ENCODE assay signal across 21 mouse cellular contexts in the genomic region with DNA sequence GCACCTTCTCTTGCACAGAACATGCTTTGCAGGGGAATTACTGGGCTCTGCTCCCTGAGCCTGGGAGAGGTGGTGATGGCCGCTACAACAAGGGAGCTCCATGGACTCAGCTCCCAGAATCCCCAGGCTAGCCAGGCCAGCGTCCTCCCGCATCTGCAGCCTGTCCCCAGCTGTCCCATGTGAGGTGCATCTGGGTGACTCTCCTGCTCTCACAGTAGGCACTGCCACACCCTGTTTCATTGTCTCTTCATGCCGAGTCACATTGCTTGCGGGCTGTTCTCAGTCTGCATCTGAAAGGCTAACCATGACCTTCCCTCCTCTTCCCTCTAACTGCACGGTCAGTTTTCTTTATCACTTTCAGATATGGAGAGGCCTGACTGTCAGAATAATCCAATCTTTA. TPM values are rescaled to one million over a fixed set of nuclear protein-coding genes. Genes with fewer than 3 reads are reported as not detected.
A peak's percentile ranks its signal among the peaks of the same experiment; 100 is the strongest.
DNase-seq lines count a peak whose midpoint lies in the region; ATAC-seq lines count a peak whose summit lies in the region.
"Had no signal": no experiment of that assay in that cellular context is flagged by ENCODE, and none has a peak within 500 bp of the region (broad histone marks: within the 10 kb centered on the region; RNA-seq: fewer than 3 reads in every experiment).

No protein-coding gene starts in this region.

- H3K4me2 ChIP-seq in heart, embryonic 16.5 days (ENCODE audit: low read depth, low read length): peak overlapping the region; percentile 26; the same call in 1 of the 2 replicates
- H3K4me2 ChIP-seq in hindbrain, embryonic 16.5 days (ENCODE audit: low read length): no peak overlapping the region
- H3K4me2 ChIP-seq: embryonic facial prominence, embryonic 15.5 days; limb, embryonic 12.5 days; liver, embryonic 15.5 days; midbrain, embryonic 11.5 days had no signal

- WGBS in heart, embryonic 16.5 days: 70% methylated on average over 6 of the region's 6 CpGs
- WGBS in hindbrain, embryonic 16.5 days: 74% methylated on average over 6 of the region's 6 CpGs

- H3K4me3 ChIP-seq in heart, embryonic 16.5 days (ENCODE audit: low read length): no peak overlapping the region
- H3K4me3 ChIP-seq in megakaryocyte, embryonic 14.5 days (replicated peaks): peak overlapping the region; percentile 34
- no peak overlapping the region for H3K4me3 ChIP-seq in hindbrain, embryonic 16.5 days (ENCODE audit: low read length)
- H3K4me3 ChIP-seq: embryonic facial prominence, embryonic 15.5 days; forebrain, embryonic 10.5 days; left cerebral cortex, adult 2 months; limb, embryonic 12.5 days; liver, embryonic 15.5 days had no signal

- peaks cover 22% of the 10 kb centered on the region for H3K4me1 ChIP-seq in heart, embryonic 16.5 days (ENCODE audit: control insufficient read depth, insufficient read depth, low read length)
- H3K4me1 ChIP-seq in megakaryocyte, embryonic 14.5 days: peaks cover 62% of the 10 kb centered on the region
- H3K4me1 ChIP-seq in hindbrain, embryonic 16.5 days (ENCODE audit: control insufficient read depth, insufficient read depth, low read depth, low read length): peaks cover 9% of the 10 kb centered on the region
- H3K4me1 ChIP-seq: limb, embryonic 12.5 days had no signal

- peak overlapping the region; percentile 67 for H3K27ac ChIP-seq in heart, embryonic 16.5 days (ENCODE audit: low read length)
- H3K27ac ChIP-seq in hindbrain, embryonic 16.5 days (ENCODE audit: low read depth, low read length): peak overlapping the region; percentile 44; the same call in 1 of the 2 replicates
- H3K27ac ChIP-seq: embryonic facial prominence, embryonic 15.5 days; forebrain, embryonic 10.5 days; left cerebral cortex, adult 2 months; limb, embryonic 12.5 days; liver, embryonic 15.5 days had no signal

- no peaks in the 10 kb centered on the region for H3K27me3 ChIP-seq in heart, embryonic 16.5 days (ENCODE audit: control insufficient read depth, insufficient read depth, low read length)
- H3K27me3 ChIP-seq in megakaryocyte, embryonic 14.5 days (replicated peaks): peaks cover 9% of the 10 kb centered on the region
- no peaks in the 10 kb centered on the region for H3K27me3 ChIP-seq in hindbrain, embryonic 16.5 days (replicated peaks; ENCODE audit: control insufficient read depth, insufficient read depth, low read length)
- H3K27me3 ChIP-seq: embryonic facial prominence, embryonic 15.5 days; limb, embryonic 12.5 days had no signal

- H3K36me3 ChIP-seq in heart, embryonic 16.5 days (ENCODE audit: control insufficient read depth, insufficient read depth): no peaks in the 10 kb centered on the region
- H3K36me3 ChIP-seq in megakaryocyte, embryonic 14.5 days (replicated peaks; ENCODE audit: low read length): peaks cover 3% of the 10 kb centered on the region
- H3K36me3 ChIP-seq in hindbrain, embryonic 16.5 days (ENCODE audit: control insufficient read depth, insufficient read depth, low read length): no peaks in the 10 kb centered on the region
- H3K36me3 ChIP-seq: embryonic facial prominence, embryonic 15.5 days; forebrain, embryonic 10.5 days; limb, embryonic 12.5 days; liver, embryonic 15.5 days had no signal

- DNase-seq in heart, adult 11 months: no peak
- no peak for DNase-seq in gastrocnemius, postnatal 36 days
- DNase-seq in adrenal gland, adult (ENCODE audit: inconsistent age in 2 of 2, low spot score in 1 of 2): no peak
- DNase-seq: cerebellum, postnatal 10 days; embryo, embryonic 11 days; gastrocnemius, postnatal 10 days; kidney, adult 18-20 months; kidney, postnatal 10 days; spleen, adult 18-20 months; thymus, adult 2 months had no signal

- ATAC-seq in heart, embryonic 16.5 days (replicated peaks; ENCODE audit: extremely low read depth, insufficient read depth, low FRiP score): no peak
- no peak for ATAC-seq in megakaryocyte, adult 5-6 weeks (ENCODE audit: poor library complexity, severe bottlenecking)
- ATAC-seq in hindbrain, embryonic 16.5 days: no peak
- ATAC-seq: lung, postnatal 0 days had no signal

- 0 out of 2 replicates have a peak, but pooled peaks cover 2% of the 10 kb centered on the region for H3K9me3 ChIP-seq in heart, embryonic 16.5 days (replicated peaks; ENCODE audit: control insufficient read depth, low read length)
- H3K9me3 ChIP-seq in megakaryocyte, embryonic 14.5 days: peaks cover 19% of the 10 kb centered on the region
- H3K9me3 ChIP-seq in hindbrain, embryonic 16.5 days (ENCODE audit: control insufficient read depth, low read length): no peaks in the 10 kb centered on the region
- H3K9me3 ChIP-seq: embryonic facial prominence, embryonic 15.5 days; forebrain, embryonic 10.5 days; liver, embryonic 15.5 days had no signal

- H3K9ac ChIP-seq in heart, embryonic 16.5 days (ENCODE audit: low read length): 0 out of 2 replicates have a peak overlapping the region, but pooled peaks have one; percentile 6
- no peak overlapping the region for H3K9ac ChIP-seq in hindbrain, embryonic 16.5 days (ENCODE audit: low read depth, low read length)
- H3K9ac ChIP-seq: embryonic facial prominence, embryonic 15.5 days; limb, embryonic 12.5 days; liver, embryonic 15.5 days had no signal

- intact Hi-C loops in gastrocnemius, postnatal 36 days (cut with DNase I): no loop called here

RNA-seq across cellular contexts. Expression of a gene that starts 34.3 kb away (rescaled TPM):
- 426 and 448 TPM in 2 replicates for polyA plus RNA-seq in heart, embryonic 16.5 days (2015; fragmentation: Nextera tagmentation; extraction: Ambion mirVana)
- 23.0 and 24.7 TPM in 2 replicates for polyA plus RNA-seq in megakaryocyte, embryonic 14.5 days (2012; ENCODE audit: insufficient read depth, low replicate concordance)
- 291 and 313 TPM in 2 replicates for total RNA-seq in megakaryocyte, adult 5-6 weeks (2015)
- total RNA-seq in megakaryocyte, adult 5-6 weeks (2017): 41.3 and 67.5 TPM in 2 replicates
- 433 and 435 TPM in 2 replicates for polyA plus RNA-seq in hindbrain, embryonic 16.5 days (2015; fragmentation: Nextera tagmentation; extraction: Ambion mirVana)
- total RNA-seq in gastrocnemius, postnatal 36 days (2021): 100 to 1,000 TPM; 100 to 105 TPM

Comparison
In these comparisons a context has a peak if more than half of its experiments do, and no peak if none do; other contexts are left out.
1. RNA of a gene that starts 34.3 kb away (polyA plus RNA-seq): 426 to 448 TPM in heart, embryonic 16.5 days and 433 to 435 TPM in hindbrain, embryonic 16.5 days; 23.0 to 24.7 TPM in megakaryocyte, embryonic 14.5 days; every median in the first group is over 10 times any median in the second.